Mouse (Mus musculus) cerebellum, adult 9-10 months (tissue): ENCODE results near the gene Sspn.

Experiments
- DNase-seq: peaks from one replicate; pipeline ENCODE4 v3.0.0; 2022

The Sspn gene

GRCm38 (mm10) chr6:145931341-145931740 lies at the start of gene Sspn:
Gene Sspn, plus strand, starts transcription at chr6:145931641.
- DNase-seq, result no peak

GRCm38 (mm10) chr6:145883010-145883409 lies 48.4 kb upstream of the Sspn start:
- no peak for DNase-seq

- DNase-seq, result no peak
Observed at GRCm38 (mm10) chr6:145883668-145884067, 47.8 kb upstream of the Sspn start.

GRCm38 (mm10) chr6:145885069-145885468 lies 46.4 kb upstream of the Sspn start:
- DNase-seq, result no peak

- no peak for DNase-seq
Observed at GRCm38 (mm10) chr6:145886277-145886676, 45.2 kb upstream of the Sspn start.

- DNase-seq, result no peak
Observed at GRCm38 (mm10) chr6:145887719-145888118, 43.7 kb upstream of the Sspn start.

- DNase-seq, result no peak
Observed at GRCm38 (mm10) chr6:145891951-145892350, 39.5 kb upstream of the Sspn start.

GRCm38 (mm10) chr6:145892381-145893265 lies 38.8 kb upstream of the Sspn start:
- DNase-seq, result no peak

- DNase-seq, result no peak
Observed at GRCm38 (mm10) chr6:145893366-145894021, 37.9 kb upstream of the Sspn start.

- DNase-seq, result no peak
Observed at GRCm38 (mm10) chr6:145894669-145895342, 36.6 kb upstream of the Sspn start.

GRCm38 (mm10) chr6:145904169-145904568 lies 27.3 kb upstream of the Sspn start:
- DNase-seq, result peak; percentile 20

- DNase-seq, result no peak
Observed at GRCm38 (mm10) chr6:145904616-145905015, 26.8 kb upstream of the Sspn start.

GRCm38 (mm10) chr6:145906096-145906890 lies 25.1 kb upstream of the Sspn start:
- DNase-seq, result no peak

- DNase-seq, result no peak
Observed at GRCm38 (mm10) chr6:145909943-145910342, 21.5 kb upstream of the Sspn start.

GRCm38 (mm10) chr6:145910469-145911426 lies 20.7 kb upstream of the Sspn start:
- no peak for DNase-seq

GRCm38 (mm10) chr6:145912232-145912631 lies 19.2 kb upstream of the Sspn start:
- no peak for DNase-seq

- DNase-seq, result no peak
Observed at GRCm38 (mm10) chr6:145915435-145915834, 16.0 kb upstream of the Sspn start.

- DNase-seq, result no peak
Observed at GRCm38 (mm10) chr6:145916401-145916800, 15.0 kb upstream of the Sspn start.

- no peak for DNase-seq
Observed at GRCm38 (mm10) chr6:145918236-145918635, 13.2 kb upstream of the Sspn start.

GRCm38 (mm10) chr6:145923594-145923993 lies 7.8 kb upstream of the Sspn start:
- DNase-seq, result no peak

- DNase-seq, result peak; percentile 64
Observed at GRCm38 (mm10) chr6:145934001-145934696, 2.7 kb downstream of the Sspn start.
